Mouse (Mus musculus): ENCODE data around the gene Tnpo2. TPM values are rescaled to one million over a fixed set of nuclear protein-coding genes. Genes with fewer than 3 reads are reported as not detected.

Tnpo2 gene
- polyA plus RNA-seq, 1 experiment from 2014 or later, result 41.0 TPM

DNA sequence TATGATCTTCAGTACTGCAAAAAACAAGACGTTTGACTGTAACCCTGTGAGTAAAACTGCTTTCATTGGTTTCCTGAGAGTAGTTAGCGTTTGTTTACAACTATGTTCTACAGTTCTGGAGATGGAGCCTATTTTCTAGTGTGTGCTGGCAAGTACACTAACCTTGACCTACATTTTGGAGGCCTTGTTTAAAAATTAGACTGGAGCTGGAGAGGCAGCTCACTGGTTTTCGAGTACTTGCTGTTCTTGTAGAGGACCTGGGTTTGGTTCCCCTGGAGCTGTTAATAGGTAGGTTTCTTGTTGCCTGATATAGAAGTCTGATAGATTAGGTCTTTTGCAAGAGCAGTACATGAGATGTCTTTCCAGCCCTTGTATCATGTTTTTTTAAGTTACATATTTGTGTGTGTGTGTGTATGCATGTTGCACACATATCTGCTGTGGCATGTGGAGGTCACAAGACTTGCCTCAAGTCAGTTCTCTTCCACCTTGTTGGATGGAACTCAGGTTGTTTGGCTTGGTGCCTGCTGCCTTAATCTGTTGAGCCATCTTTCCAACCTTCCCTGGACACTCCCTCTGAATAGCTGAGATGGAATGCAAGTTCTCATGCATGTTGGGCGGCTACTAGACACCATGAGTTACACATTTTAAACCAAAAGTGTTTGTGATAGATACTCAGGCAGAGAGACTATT lies 3.9 kb upstream of the Tnpo2 start:
- WGBS, result 88% methylated on average over 4 of the region's 4 CpGs
- DNase-seq (no peak), ATAC-seq (ENCODE audit: low FRiP score, low TSS enrichment) (no peak)
- Histone ChIP-seq H3K27me3 (ENCODE audit: control insufficient read depth, insufficient read depth, low read length) (no peaks in the 10 kb centered on the region), H3K4me3 (replicated peaks; ENCODE audit: low read depth, low read length) (no peak overlapping the region), H3K9ac (replicated peaks; ENCODE audit: low read length) (no peak overlapping the region), H3K4me2 (ENCODE audit: low read length) (no peak overlapping the region), H3K27ac (replicated peaks; ENCODE audit: low read depth, low read length) (no peak overlapping the region), H3K9me3 (ENCODE audit: control insufficient read depth, low read length) (no peaks in the 10 kb centered on the region), H3K36me3 (ENCODE audit: control insufficient read depth, insufficient read depth, low read length) (peaks cover 46% of the 10 kb centered on the region), H3K4me1 (ENCODE audit: control insufficient read depth, insufficient read depth, low read length) (peaks cover 28% of the 10 kb centered on the region)

- H3K27ac ChIP-seq (replicated peaks; ENCODE audit: low read depth, low read length), result no peak overlapping the region
- no peak for ATAC-seq (ENCODE audit: low FRiP score, low TSS enrichment)
- H3K36me3 ChIP-seq (ENCODE audit: control insufficient read depth, insufficient read depth, low read length), result peaks cover 46% of the 10 kb centered on the region
- no peak overlapping the region for H3K9ac ChIP-seq (replicated peaks; ENCODE audit: low read length)
- H3K4me1 ChIP-seq (ENCODE audit: control insufficient read depth, insufficient read depth, low read length), result peaks cover 25% of the 10 kb centered on the region
- H3K4me2 ChIP-seq (ENCODE audit: low read length), result no peak overlapping the region
- no peaks in the 10 kb centered on the region for H3K9me3 ChIP-seq (ENCODE audit: control insufficient read depth, low read length)
- WGBS, result 68% methylated on average over 1 of the region's 1 CpGs
- DNase-seq, result no peak
- no peaks in the 10 kb centered on the region for H3K27me3 ChIP-seq (ENCODE audit: control insufficient read depth, insufficient read depth, low read length)
- H3K4me3 ChIP-seq (replicated peaks; ENCODE audit: low read depth, low read length), result no peak overlapping the region
Measured at GRCm38 (mm10) chr8:85033867-85034266, 2.8 kb upstream of the Tnpo2 start.

DNA sequence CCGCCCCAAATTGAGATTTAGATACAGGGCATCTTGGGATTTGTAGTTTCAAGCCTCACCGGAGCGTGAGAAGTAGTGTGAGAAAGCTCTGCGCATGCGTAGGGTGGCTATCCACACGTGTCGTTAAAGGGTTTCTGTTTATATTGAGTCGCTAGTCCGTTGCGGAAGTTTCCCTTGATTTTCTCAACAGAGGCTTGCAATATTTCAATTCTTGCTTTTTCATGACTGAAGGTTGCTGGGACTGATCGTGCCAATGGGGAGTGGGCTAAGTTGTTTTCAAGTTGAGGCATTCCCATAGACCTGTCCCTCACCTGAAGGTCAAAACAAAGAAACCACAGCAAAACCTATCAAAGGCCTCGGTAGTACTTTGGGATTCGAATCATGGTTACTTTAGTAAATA lies 2.0 kb upstream of the Tnpo2 start:
- WGBS, result 2% methylated on average over 13 of the region's 13 CpGs
- Histone ChIP-seq H3K4me3 (replicated peaks; ENCODE audit: low read depth, low read length) (peak overlapping the region; percentile 81), H3K4me2 (ENCODE audit: low read length) (peak overlapping the region; percentile 98), H3K27me3 (ENCODE audit: control insufficient read depth, insufficient read depth, low read length) (no peaks in the 10 kb centered on the region), H3K4me1 (ENCODE audit: control insufficient read depth, insufficient read depth, low read length) (peaks cover 24% of the 10 kb centered on the region), H3K27ac (replicated peaks; ENCODE audit: low read depth, low read length) (no peak overlapping the region), H3K36me3 (ENCODE audit: control insufficient read depth, insufficient read depth, low read length) (peaks cover 39% of the 10 kb centered on the region), H3K9me3 (ENCODE audit: control insufficient read depth, low read length) (no peaks in the 10 kb centered on the region), H3K9ac (replicated peaks; ENCODE audit: low read length) (no peak overlapping the region)
- DNase-seq (peak; percentile 89), ATAC-seq (ENCODE audit: low FRiP score, low TSS enrichment) (no peak)

GRCm38 (mm10) chr8:85035165-85035727 lies 1.5 kb upstream of the Tnpo2 start:
- ATAC-seq (ENCODE audit: low FRiP score, low TSS enrichment) (no peak), DNase-seq (no peak)
- H3K9ac ChIP-seq (replicated peaks; ENCODE audit: low read length), result no peak overlapping the region
- H3K4me3 ChIP-seq (replicated peaks; ENCODE audit: low read depth, low read length), result peak overlapping the region; percentile 81
- WGBS, result 7% methylated on average over 12 of the region's 12 CpGs
- H3K4me1 ChIP-seq (ENCODE audit: control insufficient read depth, insufficient read depth, low read length), result peaks cover 24% of the 10 kb centered on the region
- H3K9me3 ChIP-seq (ENCODE audit: control insufficient read depth, low read length), result no peaks in the 10 kb centered on the region
- peaks cover 35% of the 10 kb centered on the region for H3K36me3 ChIP-seq (ENCODE audit: control insufficient read depth, insufficient read depth, low read length)
- H3K27me3 ChIP-seq (ENCODE audit: control insufficient read depth, insufficient read depth, low read length), result no peaks in the 10 kb centered on the region
- H3K4me2 ChIP-seq (ENCODE audit: low read length), result peak overlapping the region; percentile 98
- H3K27ac ChIP-seq (replicated peaks; ENCODE audit: low read depth, low read length), result no peak overlapping the region

GRCm38 (mm10) chr8:85035728-85036310 lies 896 bp upstream of the Tnpo2 start:
- peak overlapping the region; percentile 98 for H3K4me2 ChIP-seq (ENCODE audit: low read length)
- no peaks in the 10 kb centered on the region for H3K9me3 ChIP-seq (ENCODE audit: control insufficient read depth, low read length)
- peaks cover 35% of the 10 kb centered on the region for H3K36me3 ChIP-seq (ENCODE audit: control insufficient read depth, insufficient read depth, low read length)
- H3K27me3 ChIP-seq (ENCODE audit: control insufficient read depth, insufficient read depth, low read length), result no peaks in the 10 kb centered on the region
- WGBS, result 1% methylated on average over 15 of the region's 15 CpGs
- DNase-seq (peak; percentile 29), ATAC-seq (ENCODE audit: low FRiP score, low TSS enrichment) (no peak)
- H3K4me1 ChIP-seq (ENCODE audit: control insufficient read depth, insufficient read depth, low read length), result peaks cover 24% of the 10 kb centered on the region
- peak overlapping the region; percentile 65 for H3K9ac ChIP-seq (replicated peaks; ENCODE audit: low read length)
- H3K27ac ChIP-seq (replicated peaks; ENCODE audit: low read depth, low read length), result peak overlapping the region; percentile 65; the same call in 1 of the 2 replicates
- peak overlapping the region; percentile 81 for H3K4me3 ChIP-seq (replicated peaks; ENCODE audit: low read depth, low read length)

GRCm38 (mm10) chr8:85036381-85036717 lies 366 bp upstream of the Tnpo2 start:
- ATAC-seq (ENCODE audit: low FRiP score, low TSS enrichment) (peak; percentile 46), DNase-seq (no peak)
- H3K4me1 ChIP-seq (ENCODE audit: control insufficient read depth, insufficient read depth, low read length), result peaks cover 24% of the 10 kb centered on the region

GRCm38 (mm10) chr8:85037366-85037680 lies 608 bp downstream of the Tnpo2 start:
- H3K36me3 ChIP-seq (ENCODE audit: control insufficient read depth, insufficient read depth, low read length), result peaks cover 37% of the 10 kb centered on the region
- no peaks in the 10 kb centered on the region for H3K27me3 ChIP-seq (ENCODE audit: control insufficient read depth, insufficient read depth, low read length)
- DNase-seq (peak; percentile 75), ATAC-seq (ENCODE audit: low FRiP score, low TSS enrichment) (peak; percentile 61)
- peaks cover 24% of the 10 kb centered on the region for H3K4me1 ChIP-seq (ENCODE audit: control insufficient read depth, insufficient read depth, low read length)
- H3K4me2 ChIP-seq (ENCODE audit: low read length), result peak overlapping the region; percentile 98
- H3K9me3 ChIP-seq (ENCODE audit: control insufficient read depth, low read length), result no peaks in the 10 kb centered on the region
- peak overlapping the region; percentile 81 for H3K4me3 ChIP-seq (replicated peaks; ENCODE audit: low read depth, low read length)
- H3K27ac ChIP-seq (replicated peaks; ENCODE audit: low read depth, low read length), result peak overlapping the region; percentile 97
- peak overlapping the region; percentile 87 for H3K9ac ChIP-seq (replicated peaks; ENCODE audit: low read length)
- WGBS, result under 1% methylated on average over 14 of the region's 14 CpGs

More at GRCm38 (mm10) chr8:85036381-85036717, 366 bp upstream of the Tnpo2 start:
- peak overlapping the region; percentile 81 for H3K4me3 ChIP-seq (replicated peaks; ENCODE audit: low read depth, low read length)
- H3K36me3 ChIP-seq (ENCODE audit: control insufficient read depth, insufficient read depth, low read length), result peaks cover 36% of the 10 kb centered on the region
- no peaks in the 10 kb centered on the region for H3K9me3 ChIP-seq (ENCODE audit: control insufficient read depth, low read length)
- H3K4me2 ChIP-seq (ENCODE audit: low read length), result peak overlapping the region; percentile 98
- H3K9ac ChIP-seq (replicated peaks; ENCODE audit: low read length), result peak overlapping the region; percentile 65
- WGBS, result under 1% methylated on average over 9 of the region's 9 CpGs
- no peaks in the 10 kb centered on the region for H3K27me3 ChIP-seq (ENCODE audit: control insufficient read depth, insufficient read depth, low read length)
- H3K27ac ChIP-seq (replicated peaks; ENCODE audit: low read depth, low read length), result peak overlapping the region; percentile 65

DNA sequence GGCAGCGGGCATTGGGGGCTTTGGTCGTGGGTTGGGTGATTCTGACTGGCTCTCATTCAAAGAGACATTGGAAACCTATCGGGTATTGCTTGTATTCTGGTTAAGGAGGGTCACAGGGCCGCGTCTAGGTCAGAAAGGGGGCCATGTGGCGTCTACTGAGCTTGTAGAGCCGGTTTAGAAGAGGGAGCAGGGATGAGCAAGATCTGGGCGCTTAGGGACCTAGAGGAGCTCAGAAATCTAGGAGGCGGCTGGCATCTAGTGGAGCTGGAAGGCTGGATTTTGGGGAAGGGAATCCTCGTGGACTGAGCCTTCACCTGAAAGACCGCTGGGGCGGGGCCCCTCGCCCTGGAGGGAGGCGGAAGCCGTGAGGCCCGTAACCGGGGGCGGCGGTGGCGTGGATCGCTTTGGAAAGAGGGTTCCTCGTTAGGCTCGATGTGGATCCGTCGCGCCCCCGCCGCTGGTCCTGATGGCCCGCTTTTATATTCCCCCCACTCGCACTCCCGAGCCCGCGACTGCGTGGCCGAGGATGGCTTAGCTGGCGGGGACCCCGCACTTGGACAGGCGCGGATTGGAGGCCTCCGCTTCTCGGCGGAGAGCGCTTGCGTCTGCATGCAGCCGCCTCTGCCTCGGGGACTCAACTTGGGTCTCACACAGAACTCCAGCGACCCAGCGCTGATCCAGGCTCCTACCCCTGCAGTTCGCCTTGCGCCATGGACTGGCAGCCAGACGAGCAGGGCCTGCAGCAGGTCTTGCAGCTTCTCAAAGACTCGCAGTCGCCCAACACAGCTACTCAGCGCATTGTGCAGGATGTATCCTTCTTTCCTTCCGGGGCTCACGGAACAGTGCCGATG lies 1.2 kb downstream of the Tnpo2 start:
- no peak for ATAC-seq (ENCODE audit: low FRiP score, low TSS enrichment)
- Histone ChIP-seq H3K4me1 (ENCODE audit: control insufficient read depth, insufficient read depth, low read length) (peaks cover 24% of the 10 kb centered on the region), H3K27me3 (ENCODE audit: control insufficient read depth, insufficient read depth, low read length) (no peaks in the 10 kb centered on the region), H3K9ac (replicated peaks; ENCODE audit: low read length) (peak overlapping the region; percentile 87), H3K4me3 (replicated peaks; ENCODE audit: low read depth, low read length) (peak overlapping the region; percentile 81), H3K27ac (replicated peaks; ENCODE audit: low read depth, low read length) (peak overlapping the region; percentile 97), H3K9me3 (ENCODE audit: control insufficient read depth, low read length) (no peaks in the 10 kb centered on the region), H3K4me2 (ENCODE audit: low read length) (peak overlapping the region; percentile 98), H3K36me3 (ENCODE audit: control insufficient read depth, insufficient read depth, low read length) (peaks cover 36% of the 10 kb centered on the region)
- peak; percentile 61 for DNase-seq
- under 1% methylated on average over 56 of the region's 57 CpGs for WGBS

Data from midbrain, embryonic 14.5 days (tissue).